Mouse (Mus musculus) kidney, postnatal 10 days (tissue): ENCODE measurements around the gene Cdk9.

Experiments
- DNase-seq: peaks from one replicate; pipeline ENCODE4 v3.0.0; 2021; ENCODE audit warnings: mixed read lengths

Cdk9 gene

GRCm38 (mm10) chr2:32732695-32733094, 19.8 kb upstream of the Cdk9 start:
- no peak for DNase-seq

DNA sequence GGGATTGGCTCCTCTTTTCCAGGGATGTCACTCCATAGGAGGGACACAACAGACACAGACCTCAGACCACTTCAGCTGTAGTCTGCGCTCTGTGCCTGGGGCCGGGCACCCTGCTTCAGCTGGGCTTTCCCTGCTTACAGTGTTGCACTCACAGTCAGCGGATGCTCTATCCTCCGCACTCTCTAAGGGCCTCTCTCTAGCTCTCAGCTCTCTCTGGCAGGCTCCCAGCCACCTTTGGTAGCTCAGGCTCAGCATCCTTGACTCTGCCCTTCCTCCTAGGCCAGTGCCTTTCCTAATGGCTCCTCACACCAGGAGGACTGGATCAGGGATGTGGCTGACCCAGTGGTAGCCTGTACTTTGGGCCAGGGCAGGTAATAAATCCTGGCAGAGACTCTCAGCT, 19.0 kb upstream of the Cdk9 start:
- peak; percentile 58 for DNase-seq

GRCm38 (mm10) chr2:32730854-32731253, 18.0 kb upstream of the Cdk9 start:
- DNase-seq = peak; percentile 82

DNA sequence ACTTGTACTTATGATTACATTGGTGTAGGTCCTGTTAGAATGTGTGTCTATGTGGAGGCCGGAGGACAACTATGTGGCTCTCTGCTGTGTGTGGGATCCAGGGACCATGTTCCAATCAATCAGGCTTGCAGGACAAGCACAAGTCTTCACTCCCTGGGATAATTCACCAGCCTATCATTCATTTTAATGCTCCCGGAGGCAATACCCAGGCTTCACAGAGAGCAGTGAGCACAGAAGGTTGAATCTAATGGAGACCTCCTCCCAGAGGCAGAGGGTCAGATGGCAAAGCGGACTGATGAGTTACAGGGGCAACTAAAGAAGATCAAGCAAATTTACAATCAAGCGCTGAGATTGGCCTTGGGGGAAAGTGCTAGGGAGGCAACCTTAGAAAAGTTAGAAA, 16.7 kb upstream of the Cdk9 start:
- DNase-seq = no peak

DNA sequence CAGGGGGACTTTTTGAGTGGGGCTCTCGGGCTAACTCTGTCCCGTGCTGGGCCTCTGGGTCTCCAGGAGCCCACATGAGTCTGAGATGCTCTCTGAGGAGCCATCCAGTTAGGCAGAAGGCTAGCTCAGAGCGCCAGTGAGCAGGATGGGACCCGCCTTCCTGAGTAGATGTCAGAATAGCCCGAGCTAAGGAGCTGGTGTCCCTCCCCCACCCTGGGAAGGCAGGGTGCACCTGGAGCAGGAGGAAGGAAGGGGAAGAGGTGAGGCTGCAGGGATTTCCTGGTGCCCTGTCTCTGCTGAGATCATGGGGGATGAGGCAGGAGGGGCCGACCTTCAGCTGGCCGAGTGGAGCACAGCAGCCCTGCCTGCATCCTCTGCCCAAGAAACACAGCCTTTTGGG, 15.6 kb upstream of the Cdk9 start:
- peak; percentile 86 for DNase-seq

DNA sequence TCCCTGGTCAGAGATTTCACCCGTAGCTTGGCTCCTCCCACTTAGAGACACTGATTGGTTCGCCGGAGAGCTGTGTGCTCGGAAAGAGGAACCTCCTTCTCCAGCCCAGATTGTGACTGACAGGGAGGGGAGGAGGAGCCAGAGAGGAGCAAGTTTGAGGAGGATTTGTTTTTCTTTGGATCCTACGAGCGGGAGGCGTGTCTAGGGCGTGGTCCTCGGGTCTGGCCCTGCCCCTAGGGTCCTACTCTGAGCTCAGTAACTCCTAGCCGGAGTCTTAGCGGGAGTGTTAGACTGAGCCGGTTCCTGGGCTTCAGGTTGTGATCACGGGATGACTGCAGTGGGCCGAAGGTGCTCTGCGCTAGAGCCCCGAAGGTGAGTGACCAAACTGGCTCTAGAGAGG, 14.6 kb upstream of the Cdk9 start:
- DNase-seq = peak; percentile 97

DNA sequence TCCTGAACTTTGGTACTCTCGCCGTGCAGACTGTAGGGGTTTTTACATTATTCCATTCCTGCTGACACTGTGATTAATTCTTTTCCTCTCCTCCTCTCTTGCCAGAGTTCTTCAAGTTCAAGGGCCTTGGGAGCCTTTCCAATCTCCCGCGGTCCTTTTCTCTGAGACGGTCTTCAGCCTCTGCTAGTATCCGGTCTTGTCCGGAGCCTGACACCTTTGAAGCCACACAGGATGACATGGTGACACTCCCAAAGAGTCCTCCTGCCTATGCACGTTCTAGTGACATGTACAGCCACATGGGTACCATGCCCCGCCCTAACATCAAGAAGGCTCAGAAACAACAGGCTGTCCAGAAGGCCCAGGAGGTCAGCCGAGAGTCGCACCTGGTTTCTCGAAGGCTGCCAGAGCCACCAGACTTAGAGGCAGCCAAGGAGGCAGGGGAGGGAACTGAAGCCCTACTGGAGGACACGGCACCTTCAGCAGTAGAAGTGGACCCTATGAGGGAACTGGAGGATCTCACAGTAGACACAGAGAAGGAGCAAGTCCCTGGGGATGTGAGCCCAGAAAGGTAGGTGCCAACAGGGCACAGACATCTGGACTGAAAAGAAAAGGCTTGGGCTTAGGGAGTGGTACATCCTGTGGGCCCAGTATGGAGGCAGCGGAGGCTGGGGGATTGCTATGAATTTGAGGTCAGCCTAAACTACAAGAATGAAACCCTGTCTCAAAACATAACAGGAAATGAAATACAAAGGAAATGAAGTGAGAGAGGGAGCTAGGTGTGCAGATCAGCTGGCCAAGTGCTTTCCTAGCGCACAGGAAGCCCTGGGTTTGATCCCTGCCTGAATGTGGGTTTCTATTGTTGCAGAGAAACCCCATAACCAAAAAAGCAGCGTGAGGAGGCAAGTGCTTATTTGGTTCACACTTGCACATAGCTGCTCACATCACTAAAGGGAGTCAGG, 12.2 kb upstream of the Cdk9 start:
- peak; percentile 78 for DNase-seq

DNA sequence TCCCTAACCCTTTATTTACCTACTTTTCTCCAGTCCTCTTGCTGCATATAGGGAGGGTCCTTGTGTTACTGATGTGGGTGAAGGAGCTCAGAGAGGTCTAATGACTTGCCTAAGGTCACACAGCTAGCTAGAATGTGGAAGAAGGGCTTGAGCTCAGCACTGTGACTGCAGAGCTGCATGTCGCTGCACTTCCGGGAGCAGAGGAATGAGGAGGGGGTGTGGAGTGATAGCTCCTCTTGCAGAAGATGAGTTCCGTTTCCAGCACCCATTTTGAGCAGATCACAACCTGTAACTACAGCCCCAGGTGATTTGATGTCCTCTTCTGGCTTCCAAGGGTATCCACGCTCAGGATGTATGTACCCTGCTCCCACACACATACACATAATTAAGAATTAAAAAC, 11.3 kb upstream of the Cdk9 start:
- DNase-seq = no peak

- DNase-seq = no peak
Observed at GRCm38 (mm10) chr2:32722581-32722980, 9.7 kb upstream of the Cdk9 start.

- no peak for DNase-seq
Observed at GRCm38 (mm10) chr2:32722046-32722445, 9.2 kb upstream of the Cdk9 start.

DNA sequence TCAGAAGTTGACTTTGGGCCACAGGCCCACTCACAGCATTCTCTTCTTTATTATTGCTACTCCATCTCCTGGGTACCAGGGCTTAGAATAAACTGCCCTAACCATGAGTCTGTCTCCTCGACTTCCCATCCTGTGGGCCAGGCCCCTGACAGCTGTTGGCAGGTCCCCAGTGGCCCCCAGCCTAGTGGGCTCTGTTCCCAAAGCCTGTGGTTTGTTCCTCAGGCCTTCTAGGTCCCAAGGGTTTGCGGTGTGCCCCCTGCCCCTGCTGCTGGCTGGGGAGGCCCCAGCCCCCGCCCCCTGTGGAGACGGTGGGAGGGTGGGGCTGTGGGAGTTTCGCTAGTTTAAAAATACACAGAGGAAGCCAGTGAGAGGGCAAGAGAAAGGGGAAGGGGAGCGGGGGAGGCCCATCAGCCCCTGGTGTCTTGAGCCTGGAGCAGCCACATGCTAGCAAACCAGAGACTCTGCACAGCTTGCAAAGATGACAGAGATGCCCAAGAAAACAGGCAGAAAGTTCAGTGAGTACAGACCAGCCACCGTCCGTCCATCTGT, 7.9 kb upstream of the Cdk9 start, which contains the start of gene Sh2d3c:
Gene Sh2d3c (plus strand): TSS at position 375 of the 549 bp plus-strand sequence.
- DNase-seq = peak; percentile 84

- DNase-seq = no peak
Observed at GRCm38 (mm10) chr2:32720053-32720452, 7.2 kb upstream of the Cdk9 start.

GRCm38 (mm10) chr2:32718761-32719160, 5.9 kb upstream of the Cdk9 start:
- no peak for DNase-seq

DNA sequence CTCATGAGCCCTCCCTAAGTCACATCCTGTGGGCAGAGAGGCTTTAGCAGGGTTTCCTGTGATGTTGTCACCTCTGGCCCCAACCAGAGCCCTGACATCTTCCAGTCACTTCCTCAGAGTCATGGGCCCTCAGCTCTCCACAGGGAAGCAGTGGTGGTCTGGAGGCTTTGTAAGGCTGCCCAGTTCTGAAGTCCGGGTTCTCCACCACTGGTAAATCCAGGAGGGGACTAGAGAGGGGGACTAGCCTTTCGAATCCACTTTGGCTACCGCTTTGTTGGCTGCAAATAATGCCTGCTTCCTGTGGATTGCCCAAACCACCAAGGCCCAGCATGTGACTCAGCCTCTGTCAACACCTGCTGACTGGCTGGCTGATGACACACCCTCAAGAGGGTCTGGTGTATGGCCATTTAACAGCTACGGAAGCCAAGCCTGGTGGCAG, 2.1 kb upstream of the Cdk9 start:
- DNase-seq = peak; percentile 51

DNA sequence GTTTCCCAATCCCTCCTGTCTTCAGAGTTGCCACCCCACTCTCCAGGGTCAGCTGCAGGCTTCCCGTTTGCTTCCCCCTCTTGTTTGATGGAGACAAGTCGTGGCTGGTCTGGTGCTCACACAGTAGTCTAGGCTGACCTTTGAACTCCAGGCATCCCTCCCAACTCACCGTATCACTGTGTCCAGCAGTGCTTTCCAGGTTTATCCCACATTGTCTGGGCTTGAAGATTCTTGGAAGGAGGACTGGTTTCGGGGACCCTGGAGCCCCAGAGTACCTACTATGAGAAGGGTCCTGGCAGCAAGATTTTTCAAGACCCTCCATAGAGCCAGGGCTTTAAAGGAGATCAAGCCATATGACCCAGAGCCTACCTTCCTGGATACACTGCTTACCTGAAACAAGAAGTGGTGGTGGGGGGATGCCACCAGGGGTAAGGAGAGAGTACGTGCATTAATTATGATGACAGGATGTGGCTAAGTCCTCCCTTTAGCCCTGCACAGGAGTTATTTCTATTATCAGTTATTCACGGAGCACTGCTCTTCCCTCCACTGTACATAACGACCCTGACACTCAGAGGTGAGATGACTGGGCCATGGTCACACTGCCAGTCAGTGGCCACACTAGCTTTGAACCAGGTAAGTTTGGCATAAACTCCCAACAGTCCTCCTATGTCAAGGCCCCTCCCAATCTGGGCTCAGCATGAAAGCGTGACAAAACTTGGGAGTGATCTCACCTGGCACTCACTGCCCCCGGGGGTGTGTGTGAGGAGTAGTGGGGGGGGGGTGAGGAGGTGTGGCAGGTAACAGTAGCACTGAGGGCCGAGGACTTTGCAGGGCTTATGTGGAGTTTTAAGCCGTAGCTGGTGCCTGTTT, 1.5 kb upstream of the Cdk9 start:
- no peak for DNase-seq

GRCm38 (mm10) chr2:32712586-32712933, 316 bp downstream of the Cdk9 start:
- peak; percentile 97 for DNase-seq

- peak; percentile 87 for DNase-seq
Observed at GRCm38 (mm10) chr2:32712108-32712551, 746 bp downstream of the Cdk9 start.

DNA sequence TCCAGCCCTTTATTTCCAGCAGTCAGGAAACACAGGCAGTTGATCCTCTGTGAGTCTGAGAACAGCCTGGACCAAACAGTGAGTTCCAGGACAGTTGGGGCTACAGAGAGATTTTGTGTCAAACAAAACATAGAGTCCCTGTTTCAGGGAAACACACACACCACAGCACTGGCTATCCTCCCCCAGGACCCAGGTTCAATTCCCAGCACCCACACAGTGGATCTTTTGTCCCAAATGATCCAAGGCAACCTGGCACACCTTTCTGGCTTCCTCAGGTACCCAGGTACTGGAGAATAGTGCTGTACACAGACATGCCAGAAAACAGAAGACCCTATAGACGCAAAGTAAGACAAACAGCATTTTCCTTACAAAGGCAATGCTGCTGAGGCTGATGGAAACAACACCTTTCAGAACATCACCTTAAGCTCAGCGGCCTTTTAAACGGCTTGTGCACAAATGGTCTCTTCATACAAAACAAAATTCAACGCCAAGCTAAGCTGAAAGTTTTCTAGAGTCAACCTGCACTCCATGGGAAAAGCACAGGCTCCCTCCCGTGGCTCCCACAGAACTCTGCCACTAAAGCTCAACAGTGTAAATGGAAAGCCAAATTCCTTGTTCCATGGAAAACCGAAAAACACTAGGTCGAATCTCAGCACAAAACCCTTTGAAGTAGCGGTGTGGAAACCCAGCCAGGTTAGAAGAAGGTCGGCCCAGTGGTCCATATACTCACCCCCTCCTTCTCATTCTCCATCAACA, 1.4 kb downstream of the Cdk9 start:
- no peak for DNase-seq

GRCm38 (mm10) chr2:32710425-32710824, 2.5 kb downstream of the Cdk9 start:
- DNase-seq = no peak

DNA sequence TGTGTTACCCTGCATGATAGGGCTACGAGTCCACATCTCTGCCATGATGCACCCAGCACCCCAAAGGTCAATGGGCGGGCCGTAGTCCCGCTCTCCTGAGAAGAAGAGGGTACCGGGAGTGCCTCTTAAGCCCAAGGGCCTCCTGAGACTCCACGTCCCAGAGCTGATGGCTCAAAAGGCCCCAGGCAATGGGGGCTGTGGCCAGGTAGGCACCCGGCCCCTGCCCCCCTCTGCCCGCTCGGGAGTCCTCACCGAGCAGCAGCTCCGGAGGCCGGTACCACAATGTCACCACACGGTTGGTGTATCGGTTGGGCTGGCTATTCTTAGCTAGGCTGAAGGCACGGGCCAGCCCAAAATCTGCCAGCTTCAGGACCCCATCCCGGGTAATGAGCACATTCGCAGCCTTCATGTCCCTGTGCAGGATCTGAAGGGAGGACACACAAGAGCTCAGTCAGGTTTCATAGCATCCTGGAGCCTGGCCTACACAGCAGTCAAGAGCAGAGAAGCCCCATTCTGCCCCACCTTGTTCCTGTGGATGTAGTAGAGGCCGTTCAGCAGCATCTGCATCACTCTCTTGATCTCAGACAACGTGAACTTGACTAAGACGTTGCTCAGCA, 3.2 kb downstream of the Cdk9 start:
- no peak for DNase-seq

GRCm38 (mm10) chr2:32708643-32709042, 4.2 kb downstream of the Cdk9 start:
- DNase-seq = peak; percentile 80

DNA sequence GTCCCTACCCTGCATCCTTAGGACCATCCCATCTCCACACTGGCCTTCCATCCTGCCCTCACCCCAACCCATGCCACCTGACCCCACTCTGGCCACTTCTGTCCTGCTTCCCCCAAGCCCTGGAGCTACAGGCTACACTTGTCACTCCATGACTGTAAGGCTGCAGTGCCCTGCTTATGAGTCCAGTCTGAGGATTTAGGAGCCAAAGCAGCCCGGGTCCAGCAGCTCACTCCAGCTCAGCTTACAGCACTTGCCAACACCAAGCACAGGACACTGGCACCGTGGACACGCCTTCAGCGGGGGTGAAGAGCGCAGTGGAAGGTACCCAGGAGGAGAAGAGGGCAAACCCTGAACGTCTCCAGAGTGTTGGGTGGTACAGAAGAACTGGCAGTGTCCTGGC, 5.9 kb downstream of the Cdk9 start:
- DNase-seq = no peak
